Mouse (Mus musculus): ENCODE results near the gene Dynlrb1. TPM values are rescaled to one million over a fixed set of nuclear protein-coding genes. Genes with fewer than 3 reads are reported as not detected.
A peak's percentile ranks its signal among the peaks of the same experiment; 100 is the strongest.

The Dynlrb1 gene
- polyA plus RNA-seq, 1 experiment from 2014 or later, result 788 TPM

DNA sequence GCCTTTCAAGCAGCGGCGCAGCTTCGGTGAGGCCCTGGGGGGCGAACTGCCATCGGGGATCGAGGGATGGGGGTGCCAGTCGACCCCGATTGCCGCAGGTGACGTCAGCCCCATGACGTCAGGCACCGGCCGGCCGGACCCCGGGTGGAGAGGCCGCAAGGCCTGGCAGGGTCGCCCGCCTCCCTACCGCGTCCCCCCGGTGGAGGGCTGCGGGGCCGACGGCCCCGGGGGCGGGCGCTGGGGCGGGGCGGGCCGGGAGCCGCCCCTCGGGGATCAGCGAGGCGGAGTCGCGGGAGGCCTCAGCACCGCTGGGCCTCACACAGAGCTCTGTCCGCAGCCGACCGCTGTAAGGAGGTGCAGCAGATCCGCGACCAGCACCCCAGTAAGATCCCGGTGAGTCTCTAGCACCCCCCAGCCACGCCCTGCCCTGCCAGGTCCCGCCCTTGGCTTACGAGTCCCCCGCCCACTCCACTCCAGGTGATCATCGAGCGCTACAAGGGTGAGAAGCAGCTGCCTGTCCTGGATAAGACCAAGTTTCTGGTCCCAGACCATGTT lies 40.4 kb downstream of the Dynlrb1 start:
- peak overlapping the region; percentile 99 for H3K9ac ChIP-seq (ENCODE audit: low read depth, low read length)
- peak; percentile 65; the same call in 1 of the 2 replicates for ATAC-seq
- peak overlapping the region; percentile 92 for H3K27ac ChIP-seq (ENCODE audit: low read depth, low read length)
- no peaks in the 10 kb centered on the region for H3K9me3 ChIP-seq (ENCODE audit: control insufficient read depth, low read length)
- H3K4me2 ChIP-seq (ENCODE audit: low read length), result peak overlapping the region; percentile 78
- no peaks in the 10 kb centered on the region for H3K27me3 ChIP-seq (replicated peaks; ENCODE audit: control insufficient read depth, insufficient read depth, low read length)
- peak overlapping the region; percentile 97 for H3K4me3 ChIP-seq (ENCODE audit: low read length)
- H3K36me3 ChIP-seq (ENCODE audit: control insufficient read depth, insufficient read depth, low read length), result no peaks in the 10 kb centered on the region; the same call in 1 of the 2 replicates
- WGBS, result 1% methylated on average over 26 of the region's 49 CpGs
- peaks cover 11% of the 10 kb centered on the region for H3K4me1 ChIP-seq (ENCODE audit: control insufficient read depth, insufficient read depth, low read depth, low read length)

DNA sequence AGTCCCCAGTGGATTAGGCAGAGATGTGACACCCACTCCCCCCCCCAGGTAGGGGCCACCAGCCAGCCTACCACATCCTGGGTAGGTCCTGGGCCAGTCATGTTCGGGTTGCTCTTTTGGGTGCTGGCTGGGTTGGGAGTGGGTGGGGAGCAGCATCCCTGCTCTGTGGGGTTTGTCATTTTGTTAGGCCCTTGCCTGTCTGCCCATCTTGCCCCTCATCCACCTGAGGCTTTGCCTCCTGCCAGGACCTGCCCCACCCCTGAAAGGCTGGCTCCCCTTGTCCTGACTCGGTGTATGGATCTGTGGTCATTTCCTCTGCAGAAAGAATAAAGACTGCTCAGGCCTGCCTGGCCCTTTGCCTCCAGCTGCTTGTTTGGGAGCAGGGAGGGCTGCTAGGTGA lies 41.4 kb downstream of the Dynlrb1 start:
- H3K27ac ChIP-seq (ENCODE audit: low read depth, low read length), result no peak overlapping the region
- WGBS, result 93% methylated on average over 2 of the region's 2 CpGs

DNA sequence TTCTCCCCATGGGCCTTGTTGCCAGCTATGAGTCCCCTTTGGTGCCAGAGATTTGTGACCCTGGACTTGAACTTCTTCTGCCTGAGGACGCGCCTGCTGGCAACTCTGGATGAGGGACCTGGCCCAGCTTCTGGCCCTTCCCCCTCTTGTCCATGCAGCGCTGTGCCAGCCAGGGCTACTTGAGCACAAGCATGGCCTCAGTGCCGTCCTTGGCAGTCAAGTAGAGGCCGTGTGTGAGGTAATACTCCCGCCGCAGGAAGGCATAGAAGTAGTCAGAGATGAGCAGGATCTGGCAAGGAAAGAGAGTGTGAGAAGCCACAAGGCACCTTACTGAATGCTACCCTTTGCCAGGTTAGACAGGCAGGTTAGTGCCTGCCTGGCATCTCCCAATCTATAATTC lies 42.0 kb downstream of the Dynlrb1 start:
- Histone ChIP-seq H3K9me3 (ENCODE audit: control insufficient read depth, low read length) (no peaks in the 10 kb centered on the region), H3K4me1 (ENCODE audit: control insufficient read depth, insufficient read depth, low read depth, low read length) (peaks cover 11% of the 10 kb centered on the region), H3K36me3 (ENCODE audit: control insufficient read depth, insufficient read depth, low read length) (no peaks in the 10 kb centered on the region; the same call in 1 of the 2 replicates), H3K4me2 (ENCODE audit: low read length) (no peak overlapping the region), H3K27me3 (replicated peaks; ENCODE audit: control insufficient read depth, insufficient read depth, low read length) (no peaks in the 10 kb centered on the region), H3K4me3 (ENCODE audit: low read length) (no peak overlapping the region), H3K27ac (ENCODE audit: low read depth, low read length) (no peak overlapping the region), H3K9ac (ENCODE audit: low read depth, low read length) (no peak overlapping the region)
- no peak for ATAC-seq
- WGBS, result 88% methylated on average over 7 of the region's 7 CpGs

More for the DNA sequence above, 41.4 kb downstream of the Dynlrb1 start:
- no peak for ATAC-seq
- Histone ChIP-seq H3K9ac (ENCODE audit: low read depth, low read length) (no peak overlapping the region), H3K27me3 (replicated peaks; ENCODE audit: control insufficient read depth, insufficient read depth, low read length) (no peaks in the 10 kb centered on the region), H3K9me3 (ENCODE audit: control insufficient read depth, low read length) (no peaks in the 10 kb centered on the region), H3K4me1 (ENCODE audit: control insufficient read depth, insufficient read depth, low read depth, low read length) (peaks cover 11% of the 10 kb centered on the region), H3K4me2 (ENCODE audit: low read length) (peak overlapping the region; percentile 78), H3K4me3 (ENCODE audit: low read length) (peak overlapping the region; percentile 97), H3K36me3 (ENCODE audit: control insufficient read depth, insufficient read depth, low read length) (no peaks in the 10 kb centered on the region; the same call in 1 of the 2 replicates)

DNA sequence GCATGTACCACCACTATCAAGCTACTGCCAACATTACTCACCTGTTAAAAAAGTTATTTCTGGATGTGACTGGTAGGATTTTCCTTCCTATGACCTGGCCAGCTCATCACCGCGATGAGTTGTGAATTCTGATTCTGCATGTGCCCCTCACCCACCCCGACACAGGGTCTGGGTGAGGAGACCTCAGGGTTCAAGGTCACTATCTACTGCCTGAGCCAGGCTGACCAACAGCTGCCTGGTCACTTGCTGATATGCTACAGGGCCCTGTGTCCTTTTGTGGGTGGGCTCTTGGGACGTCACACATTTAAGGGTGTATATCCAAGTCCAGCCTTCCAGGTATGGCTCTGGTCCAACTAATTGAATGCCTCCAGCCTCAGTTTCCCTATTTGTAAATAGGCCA lies 42.8 kb downstream of the Dynlrb1 start:
- WGBS, result 92% methylated on average over 4 of the region's 4 CpGs
- H3K4me2 ChIP-seq (ENCODE audit: low read length), result no peak overlapping the region
- H3K4me3 ChIP-seq (ENCODE audit: low read length), result no peak overlapping the region
- peaks cover 11% of the 10 kb centered on the region for H3K4me1 ChIP-seq (ENCODE audit: control insufficient read depth, insufficient read depth, low read depth, low read length)
- peaks cover 1% of the 10 kb centered on the region; the same call in 1 of the 2 replicates for H3K36me3 ChIP-seq (ENCODE audit: control insufficient read depth, insufficient read depth, low read length)
- ATAC-seq, result no peak
- H3K27ac ChIP-seq (ENCODE audit: low read depth, low read length), result no peak overlapping the region
- no peaks in the 10 kb centered on the region for H3K9me3 ChIP-seq (ENCODE audit: control insufficient read depth, low read length)
- H3K9ac ChIP-seq (ENCODE audit: low read depth, low read length), result no peak overlapping the region
- no peaks in the 10 kb centered on the region for H3K27me3 ChIP-seq (replicated peaks; ENCODE audit: control insufficient read depth, insufficient read depth, low read length)

DNA sequence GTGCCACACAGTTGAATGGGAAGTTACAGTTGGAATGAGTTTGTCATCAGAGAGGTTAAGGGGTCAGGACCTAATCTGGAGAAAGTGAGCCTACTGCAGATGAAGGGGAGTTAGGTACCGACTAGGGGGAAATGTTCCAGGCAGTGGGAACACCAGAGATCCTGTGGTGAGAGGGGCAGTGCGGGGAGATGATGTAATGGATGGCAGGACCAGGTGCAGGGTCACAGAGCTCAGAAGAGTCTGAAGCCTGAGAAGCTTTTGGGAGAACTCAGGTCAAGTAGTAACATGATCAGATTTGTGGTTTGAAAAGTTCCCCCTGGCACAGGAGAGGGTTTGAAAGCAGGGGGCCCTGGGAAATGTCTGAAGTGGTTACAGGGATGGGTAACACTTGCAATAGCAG lies 43.8 kb downstream of the Dynlrb1 start:
- Histone ChIP-seq H3K27me3 (replicated peaks; ENCODE audit: control insufficient read depth, insufficient read depth, low read length) (no peaks in the 10 kb centered on the region), H3K9me3 (ENCODE audit: control insufficient read depth, low read length) (no peaks in the 10 kb centered on the region), H3K4me2 (ENCODE audit: low read length) (no peak overlapping the region), H3K27ac (ENCODE audit: low read depth, low read length) (no peak overlapping the region), H3K36me3 (ENCODE audit: control insufficient read depth, insufficient read depth, low read length) (peaks cover 6% of the 10 kb centered on the region), H3K4me3 (ENCODE audit: low read length) (no peak overlapping the region), H3K9ac (ENCODE audit: low read depth, low read length) (no peak overlapping the region), H3K4me1 (ENCODE audit: control insufficient read depth, insufficient read depth, low read depth, low read length) (peaks cover 11% of the 10 kb centered on the region)
- 77% methylated on average over 2 of the region's 2 CpGs for WGBS
- no peak for ATAC-seq

DNA sequence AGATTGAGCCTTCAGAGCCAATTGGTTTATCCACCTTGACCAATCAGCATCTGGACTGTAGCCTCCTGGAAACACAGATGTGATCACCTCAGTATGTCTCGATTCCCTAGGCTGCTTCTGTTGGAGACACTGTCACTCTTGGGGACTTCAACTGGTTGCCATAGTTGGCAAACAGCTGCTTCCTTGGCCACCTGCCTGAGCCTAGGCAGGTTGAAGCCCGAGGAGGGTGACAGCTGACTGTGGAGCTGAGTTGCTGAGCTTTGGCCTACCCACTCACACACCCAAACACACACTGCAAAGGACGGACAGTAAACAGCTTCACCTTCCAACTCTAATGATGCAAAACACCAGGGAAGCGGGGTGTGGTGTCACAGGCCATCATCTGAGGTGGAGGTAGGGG lies 47.5 kb downstream of the Dynlrb1 start:
- Histone ChIP-seq H3K9me3 (ENCODE audit: control insufficient read depth, low read length) (no peaks in the 10 kb centered on the region), H3K36me3 (ENCODE audit: control insufficient read depth, insufficient read depth, low read length) (peaks cover 6% of the 10 kb centered on the region; the same call in 1 of the 2 replicates), H3K27me3 (replicated peaks; ENCODE audit: control insufficient read depth, insufficient read depth, low read length) (no peaks in the 10 kb centered on the region), H3K4me3 (ENCODE audit: low read length) (no peak overlapping the region), H3K4me2 (ENCODE audit: low read length) (no peak overlapping the region), H3K9ac (ENCODE audit: low read depth, low read length) (no peak overlapping the region), H3K4me1 (ENCODE audit: control insufficient read depth, insufficient read depth, low read depth, low read length) (no peaks in the 10 kb centered on the region), H3K27ac (ENCODE audit: low read depth, low read length) (no peak overlapping the region)
- ATAC-seq, result no peak
- 89% methylated on average over 4 of the region's 4 CpGs for WGBS

DNA sequence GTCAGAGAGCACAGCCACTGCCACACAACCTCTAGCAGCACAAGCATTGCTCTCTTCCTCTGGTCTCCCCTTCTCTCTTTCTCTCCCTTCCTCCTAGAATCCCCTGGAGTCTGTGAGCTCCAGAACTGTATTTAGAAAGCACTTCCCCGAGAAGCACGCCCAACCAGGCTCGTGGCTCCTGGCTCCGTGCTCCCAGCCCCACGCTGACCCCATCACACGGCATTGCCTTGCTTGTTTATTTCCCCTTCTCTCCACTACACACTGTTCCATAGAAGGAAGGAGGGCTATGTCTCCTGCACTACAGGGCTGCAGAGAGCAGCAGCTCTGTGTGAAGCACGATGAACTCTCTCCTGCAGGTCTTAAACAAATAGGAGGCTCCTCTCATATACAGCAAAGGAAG lies 48.3 kb downstream of the Dynlrb1 start:
- no peak overlapping the region for H3K4me3 ChIP-seq (ENCODE audit: low read length)
- H3K4me1 ChIP-seq (ENCODE audit: control insufficient read depth, insufficient read depth, low read depth, low read length), result no peaks in the 10 kb centered on the region
- 87% methylated on average over 7 of the region's 7 CpGs for WGBS
- H3K27ac ChIP-seq (ENCODE audit: low read depth, low read length), result no peak overlapping the region
- H3K9me3 ChIP-seq (ENCODE audit: control insufficient read depth, low read length), result no peaks in the 10 kb centered on the region
- H3K9ac ChIP-seq (ENCODE audit: low read depth, low read length), result no peak overlapping the region
- no peak for ATAC-seq
- H3K27me3 ChIP-seq (replicated peaks; ENCODE audit: control insufficient read depth, insufficient read depth, low read length), result no peaks in the 10 kb centered on the region
- no peak overlapping the region for H3K4me2 ChIP-seq (ENCODE audit: low read length)
- peaks cover 7% of the 10 kb centered on the region for H3K36me3 ChIP-seq (ENCODE audit: control insufficient read depth, insufficient read depth, low read length)

DNA sequence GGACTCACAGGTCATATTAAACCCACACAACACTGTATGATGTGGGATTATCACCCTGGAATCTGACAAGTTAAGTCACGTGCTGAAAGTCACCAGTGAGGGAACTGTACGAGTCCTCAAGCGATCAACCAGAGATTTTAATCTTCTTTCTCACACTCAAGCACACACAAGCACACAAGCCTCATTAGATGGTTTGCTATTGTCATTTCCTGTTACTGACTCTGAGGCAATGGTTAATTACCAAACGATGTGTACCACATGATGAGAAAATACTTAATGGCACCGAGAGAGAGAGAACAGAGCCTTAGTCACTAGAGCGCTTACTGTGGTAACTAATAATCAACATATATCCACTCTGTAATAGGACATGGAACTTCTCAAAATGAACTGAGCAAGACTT lies 49.4 kb downstream of the Dynlrb1 start:
- no peak overlapping the region for H3K27ac ChIP-seq (ENCODE audit: low read depth, low read length)
- H3K27me3 ChIP-seq (replicated peaks; ENCODE audit: control insufficient read depth, insufficient read depth, low read length), result no peaks in the 10 kb centered on the region
- H3K4me2 ChIP-seq (ENCODE audit: low read length), result no peak overlapping the region
- H3K4me3 ChIP-seq (ENCODE audit: low read length), result no peak overlapping the region
- H3K9me3 ChIP-seq (ENCODE audit: control insufficient read depth, low read length), result no peaks in the 10 kb centered on the region
- H3K4me1 ChIP-seq (ENCODE audit: control insufficient read depth, insufficient read depth, low read depth, low read length), result no peaks in the 10 kb centered on the region
- no peak for ATAC-seq
- H3K36me3 ChIP-seq (ENCODE audit: control insufficient read depth, insufficient read depth, low read length), result peaks cover 10% of the 10 kb centered on the region
- no peak overlapping the region for H3K9ac ChIP-seq (ENCODE audit: low read depth, low read length)
- 81% methylated on average over 6 of the region's 6 CpGs for WGBS

DNA sequence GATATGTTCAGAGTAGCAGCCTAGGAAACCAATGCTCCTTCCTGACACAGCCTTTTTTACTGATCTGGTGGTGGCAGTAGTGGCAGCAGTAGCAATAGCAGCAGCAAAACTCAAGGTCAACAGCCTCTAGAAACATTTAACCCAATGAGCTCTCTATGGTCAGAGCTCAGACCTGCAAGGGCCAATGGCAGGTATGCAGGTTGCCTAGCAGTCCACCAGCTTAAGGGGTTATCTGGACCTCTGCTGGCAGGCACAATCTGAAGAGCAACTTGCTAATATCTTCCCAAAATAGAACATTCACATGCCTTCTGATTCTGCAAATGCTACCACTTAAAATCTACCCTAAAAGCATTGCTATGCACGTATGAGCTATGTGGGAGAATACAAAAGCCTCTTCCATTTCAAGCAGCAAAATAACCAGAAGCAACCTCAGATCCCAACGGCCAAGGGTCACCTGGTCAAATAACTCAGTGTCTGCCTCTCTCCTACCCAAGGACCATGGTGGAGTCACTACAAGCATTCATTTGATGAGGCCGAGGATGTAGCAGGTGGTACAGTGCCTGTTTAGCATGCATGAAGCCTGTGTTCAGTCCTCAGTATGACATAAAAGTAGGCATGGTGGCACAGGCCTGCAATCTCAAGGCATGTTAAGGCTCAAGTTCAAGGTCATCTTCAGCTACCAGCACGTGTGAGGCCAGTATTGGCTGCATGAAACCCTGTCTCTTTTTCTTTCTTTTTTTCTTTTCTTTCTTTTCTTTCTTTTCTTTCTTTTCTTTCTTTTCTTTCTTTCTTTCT lies 51.3 kb downstream of the Dynlrb1 start:
- Histone ChIP-seq H3K27me3 (replicated peaks; ENCODE audit: control insufficient read depth, insufficient read depth, low read length) (no peaks in the 10 kb centered on the region), H3K4me3 (ENCODE audit: low read length) (no peak overlapping the region), H3K9me3 (ENCODE audit: control insufficient read depth, low read length) (no peaks in the 10 kb centered on the region), H3K4me1 (ENCODE audit: control insufficient read depth, insufficient read depth, low read depth, low read length) (no peaks in the 10 kb centered on the region), H3K4me2 (ENCODE audit: low read length) (no peak overlapping the region), H3K27ac (ENCODE audit: low read depth, low read length) (no peak overlapping the region), H3K36me3 (ENCODE audit: control insufficient read depth, insufficient read depth, low read length) (peaks cover 20% of the 10 kb centered on the region), H3K9ac (ENCODE audit: low read depth, low read length) (no peak overlapping the region)
- no peak for ATAC-seq
- 86% methylated on average over 4 of the region's 4 CpGs for WGBS
